Mouse (Mus musculus): Measurements from ENCODE around the gene Clec11a. TPM values are rescaled to one million over a fixed set of nuclear protein-coding genes. Genes with fewer than 3 reads are reported as not detected.

Clec11a gene
- polyA plus RNA-seq (2014; fragmentation: Nextera tagmentation; extraction: Ambion mirVana): 2.8 and 4.6 TPM in 2 replicates

DNA sequence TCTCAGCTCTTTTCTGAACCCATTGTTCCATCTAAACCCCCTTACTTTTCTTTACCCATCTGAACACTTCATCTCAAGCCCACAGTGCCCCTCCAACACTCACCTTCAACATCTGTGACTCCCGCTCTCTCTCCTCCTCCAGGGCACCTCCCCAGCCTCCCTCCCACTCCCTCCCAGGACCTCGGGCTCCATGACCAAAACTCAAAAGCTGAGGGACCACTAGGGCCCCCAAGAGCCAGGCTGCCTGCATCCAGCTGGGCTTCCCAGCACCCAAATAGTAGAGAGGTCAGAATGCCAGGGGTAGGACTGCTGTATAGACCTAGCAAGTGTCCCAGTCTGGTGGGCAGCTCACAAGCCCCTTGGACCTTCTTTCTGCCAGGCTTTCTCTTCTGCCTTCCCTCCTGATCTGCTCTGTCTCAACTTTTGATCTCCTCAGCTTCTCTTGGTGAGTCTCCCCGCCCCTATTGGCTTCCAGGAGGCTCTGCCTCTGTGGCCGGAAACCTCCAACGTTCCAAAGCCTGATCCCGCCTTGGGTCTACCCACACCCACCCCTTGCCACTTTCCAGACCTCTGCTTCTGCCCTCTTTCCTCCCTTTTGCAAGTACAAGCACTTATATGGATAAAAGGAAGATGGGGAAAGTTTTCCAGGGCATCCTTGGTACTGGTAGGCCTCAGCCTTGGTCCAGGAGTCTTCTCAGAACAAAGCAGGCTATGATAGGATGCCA lies at the start of gene Clec11a:
TSS of gene Clec11a (minus strand) at position 387 of the 725 bp plus-strand sequence.
- peak within 1 kb of the TSS; percentile 70; the same call in 1 of the 2 replicates for H3K4me3 ChIP-seq (ENCODE audit: low read depth, low read length)
- 63% methylated on average over 6 of the region's 6 CpGs for WGBS
- no peak for ATAC-seq (ENCODE audit: low read depth)
- no peaks in the 10 kb centered on the region for H3K9me3 ChIP-seq (ENCODE audit: control insufficient read depth, low read length)
- H3K4me2 ChIP-seq (ENCODE audit: low read depth, low read length): peak within 1 kb of the TSS; percentile 84
- peak within 1 kb of the TSS; percentile 29 for H3K27ac ChIP-seq (ENCODE audit: low read depth, low read length)
- H3K27me3 ChIP-seq (ENCODE audit: control insufficient read depth, insufficient read depth, low read length): no peaks in the 10 kb centered on the region
- peaks cover 14% of the 10 kb centered on the region for H3K4me1 ChIP-seq (ENCODE audit: control insufficient read depth, insufficient read depth, low read length)
- H3K36me3 ChIP-seq (ENCODE audit: control insufficient read depth, insufficient read depth, low read length): no peaks in the 10 kb centered on the region
- H3K9ac ChIP-seq (replicated peaks; ENCODE audit: low read depth, low read length): no peak within 1 kb of the TSS

DNA sequence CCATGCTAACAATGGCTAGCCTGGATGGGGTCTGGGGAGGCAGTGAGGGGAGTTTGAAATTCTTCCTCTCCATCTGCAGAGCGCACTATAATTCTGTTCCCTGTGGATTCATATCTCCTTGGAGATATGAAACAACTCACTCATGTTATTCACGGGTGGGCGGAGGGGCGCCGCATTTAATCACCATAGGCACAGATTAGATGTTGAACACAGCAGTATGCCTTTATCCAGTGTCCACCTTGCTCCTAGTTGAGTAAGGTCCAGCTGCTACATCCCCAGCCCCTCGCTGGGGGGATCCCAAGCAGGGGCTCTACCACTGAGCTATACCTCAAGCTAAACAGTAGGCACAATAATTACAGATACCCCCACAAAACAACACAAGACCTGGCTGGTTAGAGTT lies 48.7 kb upstream of the Clec11a start:
- Histone ChIP-seq H3K9me3 (ENCODE audit: control insufficient read depth, low read length) (no peaks in the 10 kb centered on the region), H3K4me3 (ENCODE audit: low read depth, low read length) (no peak overlapping the region), H3K4me2 (ENCODE audit: low read depth, low read length) (no peak overlapping the region), H3K36me3 (ENCODE audit: control insufficient read depth, insufficient read depth, low read length) (peaks cover 9% of the 10 kb centered on the region; the same call in 1 of the 2 replicates), H3K27me3 (ENCODE audit: control insufficient read depth, insufficient read depth, low read length) (peaks cover 28% of the 10 kb centered on the region), H3K9ac (replicated peaks; ENCODE audit: low read depth, low read length) (no peak overlapping the region), H3K27ac (ENCODE audit: low read depth, low read length) (no peak overlapping the region), H3K4me1 (ENCODE audit: control insufficient read depth, insufficient read depth, low read length) (peaks cover 10% of the 10 kb centered on the region)
- no peak for ATAC-seq (ENCODE audit: low read depth)
- 59% methylated on average over 6 of the region's 6 CpGs for WGBS

DNA sequence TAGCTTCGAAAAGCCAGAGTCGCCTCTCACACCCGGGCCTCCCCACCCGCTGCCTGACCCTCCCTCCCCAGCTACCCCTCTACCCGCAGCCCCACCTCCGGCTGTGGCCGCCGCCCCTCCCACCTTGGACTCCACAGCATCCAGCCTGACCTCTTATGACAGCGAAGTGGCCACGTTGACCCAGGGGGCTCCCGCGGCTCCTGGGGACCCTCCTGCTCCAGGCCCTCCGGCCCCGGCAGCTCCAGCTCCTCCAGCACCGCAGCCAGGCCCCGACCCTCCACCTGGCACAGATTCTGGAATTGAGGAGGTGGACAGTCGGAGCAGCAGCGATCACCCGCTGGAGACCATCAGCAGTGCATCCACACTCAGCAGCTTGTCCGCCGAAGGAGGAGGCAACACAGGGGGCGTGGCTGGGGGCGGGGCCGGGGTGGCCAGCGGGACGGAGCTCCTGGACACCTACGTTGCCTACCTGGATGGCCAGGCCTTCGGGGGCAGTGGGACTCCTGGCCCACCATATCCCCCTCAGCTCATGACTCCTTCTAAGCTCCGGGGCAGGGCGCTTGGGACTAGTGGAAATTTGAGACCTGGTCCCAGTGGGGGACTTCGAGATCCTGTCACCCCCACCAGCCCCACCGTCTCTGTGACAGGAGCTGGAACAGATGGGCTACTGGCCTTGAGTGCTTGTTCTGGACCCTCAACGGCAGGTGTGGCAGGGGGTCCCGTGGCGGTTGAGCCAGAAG lies 47.1 kb upstream of the Clec11a start:
- WGBS: 3% methylated on average over 35 of the region's 35 CpGs
- no peaks in the 10 kb centered on the region for H3K9me3 ChIP-seq (ENCODE audit: control insufficient read depth, low read length)
- H3K9ac ChIP-seq (replicated peaks; ENCODE audit: low read depth, low read length): 0 out of 2 replicates have a peak overlapping the region, but pooled peaks have one; percentile 18
- ATAC-seq (ENCODE audit: low read depth): no peak
- peaks cover 9% of the 10 kb centered on the region; the same call in 1 of the 2 replicates for H3K36me3 ChIP-seq (ENCODE audit: control insufficient read depth, insufficient read depth, low read length)
- H3K4me2 ChIP-seq (ENCODE audit: low read depth, low read length): no peak overlapping the region
- H3K27ac ChIP-seq (ENCODE audit: low read depth, low read length): no peak overlapping the region
- H3K27me3 ChIP-seq (ENCODE audit: control insufficient read depth, insufficient read depth, low read length): peaks cover 28% of the 10 kb centered on the region
- no peak overlapping the region for H3K4me3 ChIP-seq (ENCODE audit: low read depth, low read length)
- peaks cover 5% of the 10 kb centered on the region; the same call in 1 of the 2 replicates for H3K4me1 ChIP-seq (ENCODE audit: control insufficient read depth, insufficient read depth, low read length)

DNA sequence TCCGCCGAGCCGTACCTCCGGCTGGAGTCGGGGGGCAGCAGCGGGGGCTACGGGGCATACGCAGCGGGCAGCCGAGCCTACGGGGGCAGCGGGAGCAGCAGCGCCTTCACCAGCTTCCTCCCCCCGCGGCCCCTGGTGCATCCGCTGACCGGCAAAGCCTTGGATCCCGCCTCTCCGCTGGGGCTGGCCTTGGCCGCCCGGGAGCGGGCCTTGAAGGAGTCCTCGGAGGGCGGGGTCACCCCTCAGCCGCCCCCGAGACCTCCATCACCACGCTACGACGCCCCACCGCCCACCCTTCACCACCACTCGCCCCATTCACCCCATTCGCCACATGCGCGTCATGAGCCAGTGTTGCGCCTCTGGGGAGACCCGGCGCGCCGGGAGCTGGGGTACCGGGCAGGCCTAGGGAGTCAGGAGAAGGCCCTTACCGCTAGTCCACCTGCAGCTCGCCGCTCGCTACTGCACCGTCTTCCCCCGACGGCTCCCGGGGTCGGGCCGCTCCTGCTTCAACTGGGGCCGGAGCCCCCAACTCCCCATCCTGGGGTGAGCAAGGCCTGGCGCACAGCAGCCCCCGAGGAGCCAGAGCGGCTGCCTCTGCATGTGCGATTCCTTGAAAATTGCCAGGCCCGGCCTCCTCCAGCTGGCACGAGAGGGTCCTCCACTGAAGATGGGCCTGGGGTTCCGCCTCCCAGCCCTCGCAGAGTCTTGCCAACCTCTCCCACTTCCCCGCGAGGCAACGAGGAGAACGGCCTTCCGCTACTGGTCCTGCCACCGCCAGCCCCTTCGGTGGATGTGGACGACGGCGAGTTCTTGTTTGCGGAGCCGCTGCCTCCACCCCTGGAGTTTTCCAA lies 46.3 kb upstream of the Clec11a start:
- peaks cover 5% of the 10 kb centered on the region; the same call in 1 of the 2 replicates for H3K4me1 ChIP-seq (ENCODE audit: control insufficient read depth, insufficient read depth, low read length)
- no peak overlapping the region for H3K4me3 ChIP-seq (ENCODE audit: low read depth, low read length)
- WGBS: 4% methylated on average over 67 of the region's 71 CpGs
- no peak overlapping the region for H3K4me2 ChIP-seq (ENCODE audit: low read depth, low read length)
- no peak for ATAC-seq (ENCODE audit: low read depth)
- H3K36me3 ChIP-seq (ENCODE audit: control insufficient read depth, insufficient read depth, low read length): peaks cover 9% of the 10 kb centered on the region; the same call in 1 of the 2 replicates
- no peak overlapping the region for H3K27ac ChIP-seq (ENCODE audit: low read depth, low read length)
- H3K9me3 ChIP-seq (ENCODE audit: control insufficient read depth, low read length): no peaks in the 10 kb centered on the region
- H3K27me3 ChIP-seq (ENCODE audit: control insufficient read depth, insufficient read depth, low read length): peaks cover 28% of the 10 kb centered on the region
- H3K9ac ChIP-seq (replicated peaks; ENCODE audit: low read depth, low read length): 0 out of 2 replicates have a peak overlapping the region, but pooled peaks have one; percentile 28

DNA sequence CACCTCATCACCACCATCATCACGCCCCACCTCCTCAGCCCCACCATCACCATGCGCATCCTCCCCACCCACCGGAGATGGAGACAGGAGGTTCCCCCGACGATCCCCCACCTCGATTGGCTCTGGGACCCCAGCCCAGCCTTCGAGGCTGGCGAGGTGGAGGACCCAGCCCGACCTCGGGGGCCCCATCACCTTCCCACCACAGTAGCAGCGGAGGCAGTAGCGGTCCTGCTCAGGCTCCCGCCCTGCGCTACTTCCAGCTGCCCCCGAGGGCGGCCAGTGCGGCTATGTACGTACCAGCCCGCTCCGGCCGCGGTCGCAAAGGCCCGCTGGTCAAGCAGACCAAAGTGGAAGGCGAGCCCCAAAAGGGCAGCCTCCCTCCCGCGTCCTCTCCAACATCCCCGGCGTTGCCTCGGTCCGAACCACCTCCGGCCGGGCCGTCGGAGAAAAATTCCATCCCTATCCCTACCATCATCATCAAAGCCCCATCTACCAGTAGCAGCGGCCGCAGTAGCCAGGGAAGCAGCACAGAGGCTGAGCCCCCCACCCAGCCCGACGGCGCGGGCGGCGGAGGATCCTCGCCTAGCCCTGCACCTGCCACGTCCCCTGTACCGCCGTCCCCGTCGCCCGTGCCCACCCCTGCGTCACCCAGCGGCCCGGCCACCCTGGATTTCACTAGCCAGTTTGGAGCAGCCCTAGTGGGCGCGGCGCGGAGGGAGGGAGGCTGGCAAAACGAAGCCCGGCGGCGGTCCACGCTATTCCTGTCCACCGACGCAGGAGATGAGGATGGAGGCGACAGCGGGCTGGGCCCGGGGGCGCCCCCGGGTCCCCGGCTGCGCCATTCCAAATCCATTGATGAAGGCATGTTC lies 45.4 kb upstream of the Clec11a start:
- Histone ChIP-seq H3K27ac (ENCODE audit: low read depth, low read length) (no peak overlapping the region), H3K27me3 (ENCODE audit: control insufficient read depth, insufficient read depth, low read length) (peaks cover 28% of the 10 kb centered on the region), H3K9me3 (ENCODE audit: control insufficient read depth, low read length) (no peaks in the 10 kb centered on the region), H3K4me2 (ENCODE audit: low read depth, low read length) (no peak overlapping the region), H3K4me1 (ENCODE audit: control insufficient read depth, insufficient read depth, low read length) (peaks cover 5% of the 10 kb centered on the region; the same call in 1 of the 2 replicates), H3K9ac (replicated peaks; ENCODE audit: low read depth, low read length) (0 out of 2 replicates have a peak overlapping the region, but pooled peaks have one; percentile 28), H3K36me3 (ENCODE audit: control insufficient read depth, insufficient read depth, low read length) (peaks cover 9% of the 10 kb centered on the region; the same call in 1 of the 2 replicates), H3K4me3 (ENCODE audit: low read depth, low read length) (peak overlapping the region; percentile 5; the same call in 1 of the 2 replicates)
- peak; percentile 13; the same call in 1 of the 2 replicates for ATAC-seq (ENCODE audit: low read depth)
- WGBS: 4% methylated on average over 60 of the region's 71 CpGs

DNA sequence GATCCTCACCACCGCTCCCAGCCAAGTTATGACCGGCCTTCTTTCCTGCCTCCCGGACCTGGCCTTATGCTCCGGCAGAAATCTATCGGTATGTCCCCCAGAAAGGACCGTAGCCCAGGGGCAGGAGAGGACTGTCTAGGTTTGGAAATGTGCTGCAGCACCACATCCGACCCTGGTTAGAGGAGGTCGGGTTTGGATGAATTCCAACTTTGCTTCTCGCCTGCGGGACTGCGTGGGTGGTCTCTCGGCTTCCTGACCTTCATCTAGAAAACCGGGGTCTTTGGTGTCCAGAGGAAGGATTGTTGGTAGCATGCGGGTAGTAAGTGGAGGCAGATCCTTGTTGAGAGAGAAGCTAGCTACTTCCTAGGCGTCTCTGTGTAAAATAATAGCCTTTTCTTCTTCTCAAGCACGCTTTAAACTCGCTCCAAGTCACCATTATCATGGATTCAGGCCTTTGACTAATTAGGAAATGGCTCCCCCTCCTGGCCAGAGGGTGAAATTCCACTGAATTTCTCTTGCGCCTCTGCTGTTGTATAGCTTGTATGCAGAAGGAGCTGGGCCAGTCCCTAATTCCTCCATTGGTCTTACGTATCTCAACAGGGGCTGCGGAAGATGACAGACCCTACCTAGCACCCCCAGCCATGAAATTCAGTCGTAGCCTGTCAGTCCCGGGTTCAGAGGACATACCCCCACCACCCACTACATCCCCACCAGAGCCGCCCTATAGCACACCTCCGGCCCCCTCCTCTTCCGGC lies 44.4 kb upstream of the Clec11a start:
- peaks cover 28% of the 10 kb centered on the region for H3K27me3 ChIP-seq (ENCODE audit: control insufficient read depth, insufficient read depth, low read length)
- no peak overlapping the region for H3K4me3 ChIP-seq (ENCODE audit: low read depth, low read length)
- H3K27ac ChIP-seq (ENCODE audit: low read depth, low read length): no peak overlapping the region
- WGBS: 3% methylated on average over 25 of the region's 25 CpGs
- peaks cover 9% of the 10 kb centered on the region; the same call in 1 of the 2 replicates for H3K36me3 ChIP-seq (ENCODE audit: control insufficient read depth, insufficient read depth, low read length)
- peak overlapping the region; percentile 37 for H3K9ac ChIP-seq (replicated peaks; ENCODE audit: low read depth, low read length)
- peak overlapping the region; percentile 40 for H3K4me2 ChIP-seq (ENCODE audit: low read depth, low read length)
- peaks cover 5% of the 10 kb centered on the region; the same call in 1 of the 2 replicates for H3K4me1 ChIP-seq (ENCODE audit: control insufficient read depth, insufficient read depth, low read length)
- H3K9me3 ChIP-seq (ENCODE audit: control insufficient read depth, low read length): no peaks in the 10 kb centered on the region
- peak; percentile 47 for ATAC-seq (ENCODE audit: low read depth)

DNA sequence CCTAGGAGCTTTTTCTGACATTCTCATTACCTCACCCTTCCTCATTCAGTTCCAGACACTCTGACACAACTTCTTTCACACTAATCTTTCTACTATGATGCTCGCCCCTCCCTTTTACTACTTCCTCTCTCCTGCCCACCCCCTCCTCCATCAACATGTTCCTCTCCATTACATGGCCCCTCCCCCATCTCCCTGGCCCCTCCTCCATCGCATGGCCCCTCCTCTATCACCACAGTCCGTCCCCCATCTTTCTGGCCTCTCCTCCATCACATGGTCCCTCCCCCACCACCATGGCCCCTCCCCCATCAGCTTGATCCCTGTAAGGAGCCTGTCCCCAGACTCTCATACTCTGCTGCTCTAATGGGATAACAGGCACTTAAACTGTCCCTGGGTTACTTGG lies 42.3 kb upstream of the Clec11a start:
- no peak for ATAC-seq (ENCODE audit: low read depth)
- WGBS: 20% methylated on average over 3 of the region's 3 CpGs
- H3K4me2 ChIP-seq (ENCODE audit: low read depth, low read length): no peak overlapping the region
- H3K4me3 ChIP-seq (ENCODE audit: low read depth, low read length): no peak overlapping the region
- peaks cover 21% of the 10 kb centered on the region for H3K27me3 ChIP-seq (ENCODE audit: control insufficient read depth, insufficient read depth, low read length)
- no peak overlapping the region for H3K27ac ChIP-seq (ENCODE audit: low read depth, low read length)
- H3K36me3 ChIP-seq (ENCODE audit: control insufficient read depth, insufficient read depth, low read length): peaks cover 16% of the 10 kb centered on the region; the same call in 1 of the 2 replicates
- H3K4me1 ChIP-seq (ENCODE audit: control insufficient read depth, insufficient read depth, low read length): peaks cover 5% of the 10 kb centered on the region; the same call in 1 of the 2 replicates
- no peaks in the 10 kb centered on the region for H3K9me3 ChIP-seq (ENCODE audit: control insufficient read depth, low read length)
- H3K9ac ChIP-seq (replicated peaks; ENCODE audit: low read depth, low read length): no peak overlapping the region

Data from neural tube, embryonic 14.5 days (tissue).